Mouse (Mus musculus) lung, postnatal 0 days (tissue): ENCODE data around the gene Ina. TPM values are rescaled to one million over a fixed set of nuclear protein-coding genes. Genes with fewer than 3 reads are reported as not detected.
A peak's percentile ranks its signal among the peaks of the same experiment; 100 is the strongest.

ENCODE experiments used
- ATAC-seq: fragments of 200-750 bp; cut with Nextera tagmentation; 2 replicates; pipeline ENCODE4 v1.8.0; 2017; ENCODE audit warnings: moderate library complexity
- DNase-seq: peaks from one replicate; pipeline ENCODE4 v3.0.0-alpha.2; 2016; ENCODE audit warnings: low spot score
- H3K27ac ChIP-seq: fragments of 300-500 bp; sonication (generic); 2 replicates; pipeline ENCODE4 v1.5.1; 2014; ENCODE audit warnings: antibody characterized with exemption, mild to moderate bottlenecking, low read length, mixed read lengths
- H3K27me3 ChIP-seq: fragments of 300-500 bp; sonication (generic); replicated peaks from 2 replicates; pipeline ENCODE4 v1.6.1; 2014; ENCODE audit warnings: low read length, mixed read lengths; ENCODE audit not compliant: insufficient read depth
- H3K36me3 ChIP-seq: fragments of 300-500 bp; sonication (generic); 2 replicates; pipeline ENCODE4 v1.6.1; 2014; ENCODE audit warnings: low read length, mixed read lengths; ENCODE audit not compliant: insufficient read depth
- H3K4me1 ChIP-seq: fragments of 300-500 bp; sonication (generic); 2 replicates; pipeline ENCODE4 v1.6.1; 2014; ENCODE audit warnings: antibody characterized with exemption, low read depth, low read length, mixed read lengths; ENCODE audit not compliant: insufficient read depth
- H3K4me2 ChIP-seq: fragments of 300-500 bp; sonication (generic); replicated peaks from 2 replicates; pipeline ENCODE4 v1.6.1; 2014; ENCODE audit warnings: low read depth, mild to moderate bottlenecking, low read length, moderate library complexity, mixed read lengths
- H3K4me3 ChIP-seq: fragments of 300-500 bp; sonication (generic); 2 replicates; pipeline ENCODE4 v1.5.1; 2014; ENCODE audit warnings: low read depth, low read length
- H3K9ac ChIP-seq: fragments of 300-500 bp; sonication (generic); replicated peaks from 2 replicates; pipeline ENCODE4 v1.6.1; 2014; ENCODE audit warnings: low read depth, mild to moderate bottlenecking
- H3K9me3 ChIP-seq: fragments of 300-500 bp; sonication (generic); 2 replicates; pipeline ENCODE4 v1.6.1; 2016; ENCODE audit warnings: low read length, mixed read lengths
- CTCF ChIP-seq: IDR thresholded peaks from 2 replicates; pipeline ENCODE4 v1.5.1; 2016; ENCODE audit warnings: antibody characterized with exemption, mild to moderate bottlenecking
- EP300 ChIP-seq: IDR thresholded peaks from 2 replicates; pipeline ENCODE4 v1.6.1; 2016; ENCODE audit warnings: antibody characterized with exemption, mild to moderate bottlenecking, control low read depth
- WGBS: fragments of 180-500 bp; shearing (Covaris S2); extraction: QIAGEN DNeasy Blood & Tissue Kit; methylation state at CpG from one replicate; pipeline ENCODE4 v1.1.7; 2014; 5-methylcytosine and 5-hydroxymethylcytosine counted together
- polyA plus RNA-seq: library from polyadenylated mRNA; unstranded; fragments of >200 nt; fragmentation: Nextera tagmentation; extraction: Ambion mirVana; gene quantifications from 2 replicates; pipeline ENCODE4 v1.2.1, GENCODE M21; 2015

The Ina gene
- polyA plus RNA-seq, 1 experiment from 2014 or later: 0.04 TPM

DNA sequence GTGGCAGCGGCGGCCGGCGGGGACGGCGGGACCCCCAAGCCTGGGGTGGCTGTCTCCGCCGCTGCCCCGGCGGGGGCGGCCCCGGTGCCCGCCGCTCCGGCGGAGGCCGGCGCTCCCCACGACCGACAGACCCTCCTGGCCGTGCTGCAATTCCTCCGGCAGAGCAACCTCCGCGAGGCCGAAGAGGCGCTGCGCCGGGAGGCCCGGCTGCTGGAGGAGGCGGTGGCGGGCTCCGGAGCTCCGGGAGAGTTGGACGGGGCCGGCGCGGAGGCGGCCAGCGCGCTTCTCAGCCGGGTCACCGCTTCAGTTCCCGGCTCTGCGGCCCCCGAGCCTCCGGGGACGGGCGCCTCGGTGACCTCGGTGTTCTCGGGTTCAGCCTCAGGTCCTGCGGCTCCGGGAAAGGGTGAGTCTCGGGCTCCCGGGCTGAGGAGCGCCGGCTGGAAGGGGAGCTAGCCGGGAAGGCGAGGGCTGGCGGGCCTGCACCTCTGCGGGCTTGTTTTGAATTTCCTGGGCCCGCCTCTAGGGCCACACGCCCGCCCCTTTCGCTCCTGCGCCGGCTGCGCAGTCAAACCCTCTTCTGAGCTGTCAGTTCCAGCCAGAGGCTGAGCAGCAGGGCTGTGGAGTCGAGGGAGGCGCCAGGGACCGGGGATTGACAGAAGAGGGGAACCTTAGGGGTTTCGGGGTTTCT is 53.6 kb downstream of the Ina start:
- WGBS: under 1% methylated on average over 46 of the region's 72 CpGs
- peak overlapping the region; percentile 81 for H3K9ac ChIP-seq
- DNase-seq: peak; percentile 95
- TF ChIP-seq EP300: no peak
- TF ChIP-seq CTCF: no peak; the same call in 1 of the 2 replicates
- peak overlapping the region; percentile 84 for H3K4me2 ChIP-seq
- H3K4me1 ChIP-seq: no peaks in the 10 kb centered on the region
- H3K36me3 ChIP-seq: peaks cover 7% of the 10 kb centered on the region; the same call in 1 of the 2 replicates
- H3K27ac ChIP-seq: peak overlapping the region; percentile 89
- no peaks in the 10 kb centered on the region for H3K27me3 ChIP-seq
- no peaks in the 10 kb centered on the region for H3K9me3 ChIP-seq
- peak overlapping the region; percentile 97 for H3K4me3 ChIP-seq
- peak; percentile 96 for ATAC-seq

Other genes starting within 250 kb of the Ina start
- 45.3 and 45.5 TPM in 2 replicates for gene Nt5c2, start 455 bp downstream of the Ina start, polyA plus RNA-seq
- gene Pcgf6, start 36.2 kb downstream of the Ina start, polyA plus RNA-seq: 6.8 and 7.5 TPM in 2 replicates
- 2.1 and 2.3 TPM in 2 replicates for gene Taf5, start 53.0 kb downstream of the Ina start, polyA plus RNA-seq
- 1,028 and 1,084 TPM in 2 replicates for gene Usmg5, start 75.9 kb downstream of the Ina start, polyA plus RNA-seq
- gene Pdcd11, start 76.1 kb downstream of the Ina start, polyA plus RNA-seq: 4.6 and 5.0 TPM in 2 replicates
- gene Calhm2, start 123.6 kb downstream of the Ina start, polyA plus RNA-seq: 7.6 and 8.1 TPM in 2 replicates
- gene Calhm1, start 129.6 kb downstream of the Ina start, polyA plus RNA-seq: not detected in 2 replicates
- gene Calhm3, start 143.1 kb downstream of the Ina start, polyA plus RNA-seq: not detected in 2 replicates
- 1.5 and 2.2 TPM in 2 replicates for gene Neurl1a, start 164.1 kb downstream of the Ina start, polyA plus RNA-seq